Mouse (Mus musculus) R1 (cell line): ENCODE results near the gene Foxn4.
A peak's percentile ranks its signal among the peaks of the same experiment; 100 is the strongest.

ENCODE experiments used
- DNase-seq: peaks from one replicate; pipeline ENCODE4 v3.0.0-alpha.2; 2018; ENCODE audit warnings: low read depth, low spot score

The Foxn4 gene

DNA sequence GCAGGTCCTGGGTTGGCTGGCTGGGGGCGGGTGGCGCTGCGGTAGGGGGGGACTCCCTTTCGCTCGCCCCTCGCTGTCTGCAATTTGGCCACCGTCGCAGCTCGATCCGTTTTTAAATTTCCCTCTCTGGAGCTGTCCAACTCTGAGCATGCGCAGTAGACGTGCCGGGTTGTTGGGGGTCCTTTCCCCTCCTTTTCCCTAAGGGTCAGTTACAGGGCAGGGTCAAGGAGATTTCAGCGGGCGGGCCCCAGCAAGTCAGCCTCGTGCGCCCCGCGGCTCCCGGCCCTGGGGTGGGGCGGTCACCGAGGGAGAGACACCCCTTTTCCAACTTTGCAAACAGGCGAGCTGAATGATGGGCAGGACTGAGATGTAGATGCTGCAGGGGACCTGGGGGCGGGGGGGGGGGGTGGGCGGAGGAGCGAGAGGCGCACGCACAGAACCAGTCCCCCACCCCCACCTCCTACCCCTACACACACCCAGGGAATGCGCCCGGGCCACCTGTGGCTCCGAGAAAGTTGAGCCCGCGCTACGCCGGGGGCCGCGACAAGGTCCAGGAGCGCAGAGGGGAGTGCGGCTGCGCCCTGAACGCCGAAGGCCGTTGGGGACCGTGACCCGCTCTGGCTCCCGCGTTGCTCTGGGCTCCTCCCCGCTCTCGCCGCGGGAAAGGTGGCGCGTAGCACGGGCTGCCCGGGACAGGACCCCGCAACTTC lies at the start of gene Foxn4:
TSS of gene Foxn4 (minus strand) at position 115 of the 710 bp plus-strand sequence.
- peak; percentile 80 for DNase-seq

DNA sequence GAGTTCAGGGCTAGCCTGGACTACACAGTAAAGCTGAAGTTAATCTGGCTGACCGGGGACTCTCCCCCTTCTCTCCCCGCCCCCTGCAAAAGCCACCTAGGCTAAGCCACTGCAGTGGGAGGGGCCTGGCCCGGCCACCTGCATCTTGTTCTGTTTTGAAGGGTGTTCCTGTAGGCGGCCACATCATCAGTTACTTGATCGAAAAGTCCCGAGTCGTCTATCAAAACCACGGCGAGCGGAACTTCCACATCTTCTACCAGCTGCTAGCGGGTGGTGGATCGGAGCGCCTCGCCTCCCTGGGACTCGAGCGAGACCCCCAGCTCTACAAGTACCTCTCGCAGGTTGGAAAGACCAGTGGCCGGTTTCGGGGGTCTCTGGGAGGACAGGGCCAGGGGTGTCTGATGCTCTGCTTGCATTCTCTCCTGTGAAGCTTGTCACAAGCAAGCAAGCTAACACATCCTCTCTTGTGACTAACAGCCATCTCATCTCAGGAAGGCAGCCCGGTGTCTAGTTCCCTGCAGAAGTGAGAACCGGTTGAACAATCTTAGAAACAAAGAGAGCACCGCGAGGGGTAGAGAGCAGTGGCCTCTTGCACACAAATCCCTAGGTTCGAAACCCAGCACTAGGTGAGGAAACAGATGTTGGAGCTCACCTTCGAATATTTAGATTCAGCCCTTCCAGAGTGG lies 49.6 kb upstream of the Foxn4 start:
- no peak for DNase-seq

DNA sequence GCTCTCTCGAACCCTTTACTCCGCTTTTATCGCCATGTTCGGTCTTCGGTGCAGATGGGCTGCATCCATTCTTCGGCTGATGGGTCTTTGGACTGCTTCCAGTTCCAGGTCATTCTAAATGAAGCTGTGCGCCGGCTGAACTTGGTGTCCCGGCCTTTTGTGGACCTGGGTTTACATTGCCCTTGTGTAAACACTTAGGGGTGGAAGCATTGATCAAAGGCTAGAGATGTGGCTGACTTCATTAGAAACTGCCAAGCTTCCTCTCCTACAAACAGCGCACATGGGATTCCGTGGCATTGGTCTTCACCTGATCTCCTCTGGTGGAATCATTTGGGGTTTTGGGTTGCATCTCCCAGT lies 36.1 kb upstream of the Foxn4 start:
- no peak for DNase-seq

DNA sequence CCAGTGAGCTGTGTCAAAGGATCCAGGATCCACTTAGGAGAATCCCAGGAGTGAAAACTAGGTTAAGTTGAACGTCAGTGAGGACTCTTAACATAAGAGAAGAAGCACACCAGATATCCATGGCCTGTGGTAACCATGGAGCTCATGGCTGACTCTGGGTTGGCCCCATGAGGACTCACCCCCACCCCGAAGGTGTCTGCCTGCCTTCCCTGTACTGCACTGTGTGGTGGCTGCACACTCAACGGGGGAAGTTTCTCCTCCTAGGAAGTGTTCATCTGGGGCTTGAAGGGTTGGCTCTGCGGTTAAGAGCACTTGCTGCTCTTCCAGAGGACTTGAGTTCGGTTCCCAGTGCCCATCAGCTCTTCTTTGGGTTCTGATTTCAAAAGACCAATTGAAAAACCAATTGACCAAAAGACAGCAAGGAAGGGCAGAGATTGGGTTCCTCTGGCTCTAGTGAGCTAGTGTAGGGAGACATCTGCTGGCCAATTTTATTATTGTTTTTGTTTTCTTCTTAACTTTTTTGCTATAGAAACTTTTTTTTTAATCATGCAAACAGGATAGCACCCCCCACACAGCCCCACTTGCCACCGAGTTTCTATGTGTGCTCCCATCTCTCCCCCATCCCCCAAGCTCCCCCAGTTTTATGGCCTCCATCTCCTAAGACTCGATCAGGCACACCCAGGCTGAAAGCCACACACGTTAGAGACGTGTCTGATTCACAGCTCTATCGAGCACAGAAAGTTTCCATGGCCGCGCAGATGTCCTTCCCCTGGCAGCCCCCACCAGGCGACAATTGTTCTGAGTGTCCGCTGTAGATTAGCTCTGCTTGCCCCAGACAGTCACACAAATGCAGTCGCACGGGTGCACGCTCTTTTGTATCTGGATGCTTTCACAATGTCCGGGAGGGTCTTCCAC lies 35.4 kb upstream of the Foxn4 start:
- DNase-seq = peak; percentile 69

DNA sequence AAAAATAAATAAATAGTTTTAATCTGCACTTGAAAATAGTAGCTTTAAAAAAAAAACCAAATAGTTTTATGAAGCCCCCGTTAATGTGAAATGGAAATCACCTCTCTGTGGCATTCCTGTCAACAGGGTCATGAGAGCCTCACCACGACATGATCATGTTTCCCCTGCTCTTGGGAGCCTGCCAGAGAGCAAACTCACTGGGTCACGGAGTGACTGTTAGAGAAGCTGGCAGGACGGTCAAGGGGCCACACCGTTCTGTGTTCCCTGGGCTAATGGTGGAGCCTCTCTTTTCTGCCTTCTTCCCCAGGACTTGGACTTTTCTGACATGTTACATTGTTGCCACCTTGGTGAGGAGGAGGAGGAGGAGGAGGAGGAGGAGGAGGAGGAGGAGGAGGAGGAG lies 32.9 kb upstream of the Foxn4 start:
- DNase-seq = no peak

DNA sequence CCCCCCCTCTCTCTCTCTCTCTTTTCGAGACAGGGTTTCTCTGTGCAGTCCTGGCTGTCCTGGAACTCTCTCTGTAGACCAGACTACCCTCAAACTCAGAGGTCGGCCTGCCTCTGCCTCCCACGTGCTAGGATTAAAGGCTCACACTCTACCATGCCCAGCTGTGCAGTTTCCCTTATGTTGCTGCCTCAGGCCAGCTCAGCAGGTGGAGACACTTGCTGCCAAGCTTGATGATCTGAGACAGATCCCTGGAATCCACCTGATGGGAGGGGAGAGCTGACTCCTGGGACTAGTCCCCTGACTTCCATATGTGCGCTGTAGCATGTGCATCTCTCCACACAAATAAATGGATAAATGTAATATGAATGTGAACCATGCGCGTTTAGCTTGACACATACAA lies 29.6 kb upstream of the Foxn4 start:
- no peak for DNase-seq

DNA sequence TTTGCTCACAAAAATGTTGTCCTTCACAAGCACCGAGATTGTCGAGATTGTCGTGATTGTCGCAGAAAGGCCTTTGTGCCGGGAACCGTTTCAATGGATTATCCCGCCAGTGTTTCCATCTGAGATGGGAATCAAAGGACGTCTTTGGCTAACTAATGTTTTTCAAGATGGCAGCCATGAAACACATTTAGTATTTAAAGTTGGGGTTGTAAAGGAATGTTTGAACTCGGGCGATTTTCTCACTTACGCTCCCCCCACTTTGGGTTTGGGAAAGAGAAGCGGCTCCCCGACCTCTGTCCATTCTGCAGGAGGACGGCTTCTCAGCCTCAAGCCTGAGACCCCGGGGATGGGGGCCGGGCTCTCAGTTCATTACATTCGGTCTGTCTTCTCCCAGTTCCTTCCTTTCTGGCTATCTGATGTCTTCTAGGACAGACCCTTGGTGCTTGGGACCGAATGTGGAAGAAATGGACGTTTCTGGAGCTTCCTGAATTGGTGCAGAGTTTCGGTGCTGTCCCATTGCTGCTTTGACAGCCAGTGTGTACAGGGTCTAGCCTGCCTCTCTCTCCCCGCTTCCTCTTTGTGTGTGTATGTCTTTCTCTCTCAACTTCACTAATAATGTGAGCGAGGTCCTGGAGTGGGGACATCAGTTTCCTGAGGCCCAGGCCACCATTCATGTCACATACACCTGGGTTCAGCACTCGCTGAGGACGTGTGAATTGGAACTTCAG lies 26.4 kb upstream of the Foxn4 start:
- no peak for DNase-seq

DNA sequence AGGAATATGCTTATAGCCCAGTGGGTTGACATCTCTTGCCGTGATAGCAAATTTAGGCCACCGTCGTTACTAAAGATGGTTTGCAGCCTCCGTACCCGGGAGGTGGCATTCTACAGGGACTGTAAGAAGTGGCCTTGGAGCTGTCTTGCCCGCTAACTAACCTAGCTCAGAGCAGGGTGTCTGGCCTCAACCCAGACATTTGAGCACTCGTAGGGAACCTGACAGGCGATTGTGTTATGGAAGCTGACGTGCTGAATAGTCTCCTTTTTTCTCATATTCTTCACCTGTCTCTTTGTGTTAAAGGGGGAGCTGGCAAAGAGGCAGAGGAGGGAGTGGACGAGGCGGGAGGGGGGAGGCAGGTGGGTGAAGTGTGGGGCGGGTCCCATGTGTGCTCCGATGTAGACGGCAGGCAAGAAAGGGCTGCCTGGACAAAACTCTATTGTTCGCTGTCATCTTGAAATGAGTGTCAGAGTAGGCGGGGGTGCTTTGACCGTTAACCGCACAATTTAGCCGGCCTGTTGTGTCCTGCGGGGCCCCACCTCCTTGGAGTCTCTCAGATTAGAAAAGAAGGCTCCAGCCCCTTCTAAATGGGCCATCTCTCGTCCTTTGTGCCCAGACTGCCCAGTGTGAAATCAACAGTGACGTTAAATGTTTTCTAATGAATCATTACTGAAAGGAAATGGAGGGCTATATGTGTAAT lies 25.7 kb upstream of the Foxn4 start:
- DNase-seq = no peak

DNA sequence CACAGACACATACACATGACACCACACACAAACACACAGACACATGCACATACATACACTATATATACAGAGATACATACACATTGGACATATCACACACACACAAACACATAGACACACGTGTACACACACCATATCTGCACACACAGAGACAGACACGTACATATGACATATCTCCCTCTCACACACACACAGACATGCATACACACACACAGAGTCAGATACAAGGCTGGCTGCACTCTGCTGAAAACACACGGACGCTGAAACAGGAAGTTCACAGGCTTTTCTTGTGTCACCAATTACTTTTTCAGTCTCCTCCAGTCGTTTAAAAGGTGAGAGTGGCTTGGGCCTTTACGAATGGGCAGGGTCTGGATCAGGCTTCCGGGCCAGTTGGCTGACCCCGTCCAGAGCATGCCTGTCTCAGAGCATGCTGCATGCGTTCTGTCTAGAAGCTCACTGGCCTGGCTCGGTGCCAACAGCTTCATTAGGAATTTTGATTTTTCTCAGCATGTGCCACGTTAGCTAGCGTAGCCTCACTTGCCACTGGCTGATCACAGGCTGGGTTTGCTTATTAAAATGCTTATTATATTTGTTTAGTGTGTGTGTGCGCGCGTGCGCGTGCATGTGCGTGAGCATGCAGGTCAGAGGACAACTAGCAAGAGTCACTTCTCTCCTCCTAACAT lies 24.7 kb upstream of the Foxn4 start:
- no peak for DNase-seq

DNA sequence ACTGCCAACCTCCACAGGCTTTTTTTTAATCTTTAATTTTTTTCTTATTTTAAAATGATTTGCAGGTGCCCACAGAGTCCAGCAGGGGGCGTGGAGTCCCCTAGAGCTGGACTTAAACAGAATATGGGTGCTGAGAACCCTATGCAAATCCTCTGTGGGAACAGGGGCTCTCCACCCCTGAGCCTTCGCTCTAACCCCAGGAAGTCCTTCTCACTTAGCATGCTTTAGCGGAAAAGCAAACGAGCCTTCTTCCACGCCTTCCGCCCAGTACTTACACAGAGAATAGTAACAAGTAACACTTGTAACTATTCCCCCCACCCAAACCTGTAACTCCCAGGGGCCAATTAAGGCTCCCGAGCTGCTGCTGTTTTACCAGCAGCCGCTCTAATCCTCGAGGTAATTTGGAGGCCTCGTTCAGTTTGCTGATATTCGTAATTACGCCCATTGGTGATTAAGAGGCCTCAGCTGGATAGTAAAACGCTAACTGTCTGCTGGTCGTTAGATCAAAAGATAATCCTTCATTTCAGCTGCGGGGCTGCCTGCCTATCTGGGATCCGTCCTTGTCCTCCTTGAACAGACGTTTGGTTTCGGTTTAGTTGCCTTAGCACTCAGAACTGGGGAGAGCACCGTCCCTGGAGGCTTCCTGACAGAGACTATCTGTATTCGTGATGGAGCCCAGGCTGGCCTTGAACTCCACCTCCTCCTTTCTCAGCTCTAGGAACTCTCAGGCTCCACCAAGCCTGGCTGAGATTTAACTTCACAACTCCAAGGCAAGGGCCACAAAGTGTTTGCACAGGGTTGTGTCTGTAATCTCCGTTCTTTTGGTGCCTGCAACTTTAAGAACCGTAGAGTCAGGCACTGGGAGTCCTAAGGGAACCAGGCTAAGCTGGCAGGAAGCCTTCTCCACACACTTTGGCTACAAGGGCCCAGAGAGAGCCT lies 23.4 kb upstream of the Foxn4 start:
- DNase-seq = peak; percentile 67

DNA sequence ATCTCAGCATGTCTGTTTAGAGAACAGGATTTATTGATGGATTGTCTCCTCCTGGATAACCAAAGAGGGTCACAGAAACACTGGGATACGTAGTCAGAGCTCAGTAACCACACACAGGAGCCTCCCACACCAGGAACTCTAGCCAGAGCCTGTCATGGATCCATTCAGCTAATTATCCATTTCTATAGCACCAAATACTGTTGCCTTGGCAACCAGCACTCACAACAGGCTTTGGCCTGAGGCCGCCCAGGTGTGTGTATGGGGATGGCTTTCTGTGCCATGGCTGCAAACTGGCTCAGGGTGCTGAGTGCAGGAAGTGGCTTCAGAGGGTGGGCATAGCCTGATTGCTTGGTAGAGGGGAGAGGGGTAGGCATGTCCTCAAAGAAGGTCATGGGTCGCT lies 16.4 kb upstream of the Foxn4 start:
- peak; percentile 38 for DNase-seq

DNA sequence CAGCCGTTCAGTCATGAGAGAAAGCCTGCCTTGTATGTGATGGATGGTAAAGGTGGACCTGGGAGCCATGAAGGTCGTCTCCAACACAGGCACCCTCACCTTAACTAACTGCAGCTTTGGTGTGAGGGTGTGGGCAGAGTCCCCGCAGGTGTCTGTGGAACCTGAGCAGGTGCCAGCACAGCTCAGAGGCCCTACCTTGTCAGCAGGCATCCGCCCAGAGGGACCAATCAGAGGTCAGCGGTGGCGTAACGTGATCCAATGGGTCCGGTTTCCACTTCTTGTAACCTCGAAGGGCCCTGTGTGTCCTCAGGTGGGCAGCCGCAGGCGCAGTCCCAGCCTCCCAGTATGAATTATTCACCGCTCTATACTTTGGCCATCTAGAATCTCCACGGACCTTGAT lies 15.3 kb upstream of the Foxn4 start, which contains the start of gene Myo1h:
TSS of gene Myo1h (plus strand) at position 293 of the 400 bp plus-strand sequence.
- no peak for DNase-seq

DNA sequence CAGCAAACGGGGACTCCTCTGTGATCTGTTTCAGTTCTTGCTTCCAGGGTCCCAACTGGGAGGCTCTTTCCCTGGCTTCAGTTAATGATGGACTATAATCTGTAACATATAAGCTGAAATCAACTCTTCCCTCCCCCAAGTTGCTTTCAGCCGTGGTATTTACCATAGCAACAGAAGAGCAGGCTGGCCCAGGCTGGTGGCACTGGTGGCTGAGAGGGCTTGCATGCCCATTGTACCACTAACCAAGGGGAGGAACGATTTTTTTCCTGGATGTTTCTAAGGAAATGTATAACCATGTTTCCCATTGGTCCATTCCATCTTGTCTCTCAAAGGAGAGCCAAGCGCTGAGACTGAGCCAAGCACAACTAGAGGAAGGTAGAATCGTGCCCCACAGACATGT lies 14.8 kb upstream of the Foxn4 start:
- DNase-seq = no peak

DNA sequence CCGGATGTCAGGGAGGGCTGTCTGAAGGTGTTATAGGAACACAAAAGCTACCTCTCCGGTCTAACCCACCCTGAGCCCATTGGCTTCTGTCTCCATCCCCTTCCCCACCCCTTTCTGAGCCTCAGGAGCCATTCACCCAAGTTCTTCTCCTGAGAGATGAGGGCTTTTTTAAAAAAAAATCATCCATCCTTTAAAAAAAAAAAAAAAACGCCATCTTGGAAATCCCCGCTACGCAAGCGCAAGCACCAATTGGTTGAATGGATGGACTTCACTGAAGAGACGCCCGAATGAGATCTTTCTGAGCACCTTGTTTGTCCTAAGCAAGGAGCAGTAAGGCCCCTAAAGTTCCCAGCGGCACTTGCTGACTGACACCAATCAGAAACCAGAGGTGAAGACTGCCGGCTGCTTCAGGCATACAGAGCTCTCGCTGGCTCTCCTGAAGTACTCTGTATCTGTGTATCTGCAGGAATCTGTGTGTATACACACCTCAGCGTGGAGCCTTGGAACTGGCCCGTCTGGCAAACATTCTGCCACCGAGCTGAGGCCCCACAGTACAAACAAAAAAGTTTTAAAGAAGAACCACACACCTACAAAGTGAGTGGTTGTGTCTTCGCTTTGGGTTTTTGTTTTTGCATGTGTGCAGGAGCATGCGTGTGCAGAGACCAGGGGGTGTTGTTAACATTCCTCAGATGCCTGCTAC lies 13.4 kb upstream of the Foxn4 start:
- DNase-seq = peak; percentile 58

DNA sequence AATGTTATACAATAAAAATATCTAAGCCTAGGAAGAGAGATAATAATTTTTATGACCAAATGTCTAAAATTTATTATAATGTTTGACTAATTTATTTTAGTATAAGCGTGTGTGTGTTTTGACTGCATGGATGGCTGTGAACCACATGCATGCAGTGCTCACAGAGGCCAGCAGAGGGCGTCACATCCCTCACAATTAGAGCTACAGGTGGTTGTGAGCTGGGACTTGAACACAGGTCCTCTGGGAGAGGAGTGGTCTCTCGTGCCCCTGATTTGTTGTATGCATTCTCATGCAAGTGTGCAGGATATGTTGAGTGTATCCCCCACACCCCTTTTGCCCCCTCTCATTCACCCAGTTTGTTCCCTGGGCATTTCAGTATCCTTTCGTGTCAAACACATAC lies 12.5 kb upstream of the Foxn4 start:
- DNase-seq = peak; percentile 54

DNA sequence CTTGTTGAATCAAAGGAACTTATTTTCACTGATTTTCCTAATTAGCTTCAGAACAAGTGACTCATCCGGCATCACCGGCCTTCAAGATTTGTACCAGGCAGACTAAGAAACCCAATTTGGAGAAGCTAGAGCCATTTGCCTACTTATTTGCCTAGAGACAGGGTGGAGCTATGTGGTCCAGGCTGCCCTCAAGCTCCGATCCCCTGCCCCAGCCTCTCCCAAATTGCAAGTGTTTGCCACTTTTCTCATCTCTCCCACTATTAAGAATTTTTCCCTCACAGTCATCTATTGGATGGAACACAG lies 11.7 kb upstream of the Foxn4 start:
- DNase-seq = no peak

DNA sequence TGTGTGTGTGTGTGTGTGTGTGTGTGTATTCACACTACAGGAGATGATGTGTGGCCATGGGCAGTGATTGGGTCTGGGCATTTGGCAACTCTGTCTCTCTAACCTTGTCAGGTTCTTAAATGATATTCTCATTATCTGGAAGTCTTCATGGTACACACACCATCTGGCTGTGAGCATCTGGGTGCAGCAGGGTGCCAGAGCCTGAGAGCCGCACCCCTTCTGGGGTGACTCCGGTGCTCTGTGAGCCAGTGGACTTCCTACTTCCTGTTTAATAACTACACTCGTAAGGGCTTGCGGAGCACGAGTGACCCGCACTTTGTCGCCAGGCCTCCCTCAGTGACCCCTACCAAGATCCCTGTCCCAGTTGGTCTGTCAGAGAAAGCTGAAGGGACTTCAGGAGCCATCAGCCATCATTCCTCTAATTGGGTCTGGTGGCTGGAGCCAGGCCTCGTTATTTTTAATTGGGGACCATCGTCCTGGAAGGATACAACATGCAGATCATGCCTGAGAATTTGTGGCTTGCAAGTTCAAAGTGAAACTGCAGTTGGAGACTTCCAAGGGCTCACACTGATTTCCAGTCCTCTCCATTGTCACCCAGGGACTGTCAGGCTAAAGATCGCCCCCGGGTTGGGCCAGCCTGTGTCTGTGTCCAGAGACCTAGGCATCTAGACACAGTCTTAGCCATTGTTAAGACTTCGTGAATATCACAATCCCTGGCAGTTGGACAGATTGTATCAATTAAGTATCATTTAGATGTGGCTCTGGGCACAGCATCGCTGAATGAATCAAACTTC lies 11.2 kb upstream of the Foxn4 start:
- DNase-seq = no peak

DNA sequence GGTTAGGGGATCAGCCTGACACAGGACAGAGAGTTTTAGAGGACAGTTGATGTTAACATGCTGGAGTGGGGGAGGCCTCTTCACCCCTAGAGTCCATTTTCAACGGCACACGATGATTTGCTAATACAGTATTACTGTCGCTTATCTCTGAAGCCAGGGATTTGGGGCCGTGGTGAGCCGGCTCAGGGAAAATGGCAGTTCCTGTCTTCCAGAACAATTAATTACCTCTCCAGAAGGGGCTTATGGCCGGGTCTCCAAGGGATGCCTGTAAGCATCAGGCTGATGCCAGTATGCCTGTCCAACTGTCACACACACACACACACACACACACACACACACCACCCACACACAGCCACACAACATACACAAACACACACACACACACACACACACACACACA lies 8.7 kb upstream of the Foxn4 start:
- DNase-seq = no peak
